Mouse (Mus musculus): Measurements from ENCODE around the gene Hectd2. TPM values are rescaled to one million over a fixed set of nuclear protein-coding genes. Genes with fewer than 3 reads are reported as not detected.

The Hectd2 gene
- total and polyA plus RNA-seq, 3 experiments: 0.12 to 2.0 TPM; not detected in 1

DNA sequence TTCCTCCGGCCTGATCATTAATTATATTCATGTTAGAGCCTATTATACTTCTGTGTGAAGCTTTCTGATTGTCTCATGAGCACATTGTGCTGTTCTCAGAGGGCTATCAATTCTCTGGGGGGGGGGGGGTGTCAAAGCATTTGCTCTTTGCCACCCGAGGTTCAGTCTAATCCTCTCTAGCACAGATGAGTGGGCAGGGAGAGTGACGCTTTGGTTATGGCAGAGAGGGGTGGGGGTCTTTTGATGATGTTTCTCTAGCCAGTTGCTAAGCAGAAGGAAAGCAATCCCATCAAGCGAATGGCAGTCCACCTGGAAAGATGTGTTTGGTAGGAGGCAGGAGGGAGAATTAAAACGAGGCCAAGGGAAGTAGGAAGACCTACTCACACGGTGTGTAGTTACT is 18.6 kb upstream of the Hectd2 start:
- no peak overlapping the region for H3K9ac ChIP-seq (ENCODE audit: control insufficient read depth, low read depth, low read length, poor library complexity, severe bottlenecking)
- H3K4me1 ChIP-seq (ENCODE audit: control insufficient read depth in 1 of 2, insufficient read depth in 2 of 2, low read length in 2 of 2): no peaks in the 10 kb centered on the region
- H3K36me3 ChIP-seq (ENCODE audit: control insufficient read depth in 1 of 2, insufficient read depth in 2 of 2, low read length in 2 of 2): no peaks in the 10 kb centered on the region
- no peak overlapping the region for H3K4me3 ChIP-seq (ENCODE audit: control insufficient read depth in 1 of 2, insufficient read depth in 1 of 2, low read depth in 2 of 2, low read length in 2 of 2)
- H3K27me3 ChIP-seq (ENCODE audit: control insufficient read depth in 1 of 2, insufficient read depth in 2 of 2, low read length in 2 of 2): peaks cover 0 to 2% of the 10 kb centered on the region in 2 experiments; a peak in 1 of 4 replicates
- DNase-seq (ENCODE audit: low read depth, low spot score): no peak
- no peaks in the 10 kb centered on the region for H3K79me2 ChIP-seq (ENCODE audit: control insufficient read depth, insufficient read depth, low read length, poor library complexity)
- H3K9me3 ChIP-seq (replicated peaks; ENCODE audit: insufficient read depth, low read length): no peaks in the 10 kb centered on the region
- H3K27ac ChIP-seq (ENCODE audit: control insufficient read depth, low read depth, low read length): no peak overlapping the region
- TF ChIP-seq POLR2A (IDR thresholded peaks at IDR 0.05; ENCODE audit: control insufficient read depth in 1 of 2, insufficient read depth in 1 of 2, low read depth in 1 of 2, low read length in 2 of 2, poor library complexity in 1 of 2) (no peak), EP300 (IDR thresholded peaks at IDR 0.05; ENCODE audit: low read depth in 1 of 2, low read length in 2 of 2) (no peak), MYB (IDR thresholded peaks at IDR 0.05; ENCODE audit: low read depth, low read length) (no peak), USF1 (IDR thresholded peaks at IDR 0.05; ENCODE audit: low read depth, low read length) (no peak), SIN3A (IDR thresholded peaks at IDR 0.05; ENCODE audit: low read length) (no peak), UBTF (IDR thresholded peaks at IDR 0.05; ENCODE audit: borderline replicate concordance, insufficient read depth, low read depth, low read length) (no peak), NELFE (IDR thresholded peaks at IDR 0.05; ENCODE audit: low read depth, low read length) (no peak), ZNF384 (IDR thresholded peaks at IDR 0.05; ENCODE audit: low read depth, low read length) (no peak), CHD1 (IDR thresholded peaks at IDR 0.05; ENCODE audit: low read depth, low read length) (no peak), TCF12 (IDR thresholded peaks at IDR 0.05; ENCODE audit: low read depth, low read length) (no peak)

- TF ChIP-seq ETS1 (IDR thresholded peaks at IDR 0.05; ENCODE audit: low read depth, low read length): no peak
- TF ChIP-seq ZMIZ1 (IDR thresholded peaks at IDR 0.05; ENCODE audit: low read depth, low read length): no peak
- no peak for TF ChIP-seq POLR2AphosphoS2 (IDR thresholded peaks at IDR 0.05; ENCODE audit: low read length)
- no peak for TF ChIP-seq POLR2AphosphoS5 (IDR thresholded peaks at IDR 0.05; ENCODE audit: borderline replicate concordance, low read depth, low read length)
- TF ChIP-seq ZC3H11A (IDR thresholded peaks at IDR 0.05; ENCODE audit: low read depth, low read length): no peak
- no peak for TF ChIP-seq NRF1 (IDR thresholded peaks at IDR 0.05; ENCODE audit: insufficient read depth, low read depth, low read length, poor library complexity, severe bottlenecking)
- no peak for TF ChIP-seq GATA1 (IDR thresholded peaks at IDR 0.05; ENCODE audit: low read depth, low read length)
- no peak for TF ChIP-seq ZKSCAN1 (IDR thresholded peaks at IDR 0.05; ENCODE audit: low read depth, low read length)
- TF ChIP-seq CHD1 (IDR thresholded peaks at IDR 0.05; ENCODE audit: low read depth, low read length): no peak
- TF ChIP-seq JUND (IDR thresholded peaks at IDR 0.05; ENCODE audit: low read depth, low read length): no peak
- no peak for TF ChIP-seq GABPA (IDR thresholded peaks at IDR 0.05; ENCODE audit: low read depth, low read length)
- no peak for TF ChIP-seq CTCF (IDR thresholded peaks at IDR 0.05 in 2 of 3, conservative IDR thresholded peaks at IDR 0.05 in 1 of 3; ENCODE audit: control insufficient read depth in 1 of 3, insufficient read depth in 1 of 3, low read depth in 2 of 3, low read length in 3 of 3, poor library complexity in 1 of 3, severe bottlenecking in 1 of 3)
- Histone ChIP-seq H3K36me3 (ENCODE audit: control insufficient read depth in 1 of 2, insufficient read depth in 2 of 2, low read length in 2 of 2) (no peaks in the 10 kb centered on the region), H3K9me3 (replicated peaks; ENCODE audit: insufficient read depth, low read length) (no peaks in the 10 kb centered on the region), H3K27me3 (ENCODE audit: control insufficient read depth in 1 of 2, insufficient read depth in 2 of 2, low read length in 2 of 2) (peaks cover 0 to 2% of the 10 kb centered on the region in 2 experiments; a peak in 1 of 4 replicates), H3K4me3 (ENCODE audit: control insufficient read depth in 1 of 2, insufficient read depth in 1 of 2, low read depth in 2 of 2, low read length in 2 of 2) (no peak overlapping the region), H3K27ac (ENCODE audit: control insufficient read depth, low read depth, low read length) (no peak overlapping the region), H3K79me2 (ENCODE audit: control insufficient read depth, insufficient read depth, low read length, poor library complexity) (no peaks in the 10 kb centered on the region), H3K4me1 (ENCODE audit: control insufficient read depth in 1 of 2, insufficient read depth in 2 of 2, low read length in 2 of 2) (no peaks in the 10 kb centered on the region), H3K9ac (ENCODE audit: control insufficient read depth, low read depth, low read length, poor library complexity, severe bottlenecking) (no peak overlapping the region)
- DNase-seq (ENCODE audit: low read depth, low spot score): no peak
Measured at GRCm38 (mm10) chr19:36536929-36537328, 17.5 kb upstream of the Hectd2 start.
